Mouse (Mus musculus) midbrain, embryonic 11.5 days (tissue): Measurements from ENCODE around the gene Dtx3l. TPM values are rescaled to one million over a fixed set of nuclear protein-coding genes. Genes with fewer than 3 reads are reported as not detected.
"Not testable (repeated sequence)": the region's sequence is repeated elsewhere in the genome, so short reads cannot be mapped to it uniquely, and the experiment has no call there.

ENCODE experiments used
- ATAC-seq: fragments of 200-750 bp; cut with Nextera tagmentation; 2 replicates; pipeline ENCODE4 v1.8.0; 2017; ENCODE audit warnings: moderate TSS enrichment, moderate library complexity; ENCODE audit not compliant: low FRiP score
- DNase-seq: peaks from one replicate; pipeline ENCODE4 v3.0.0; 2015; ENCODE audit warnings: low spot score; ENCODE audit errors: missing footprints
- H3K27ac ChIP-seq: fragments of 300-500 bp; sonication (generic); 2 replicates; pipeline ENCODE4 v1.5.1; 2014; ENCODE audit warnings: low read depth, low read length
- H3K27me3 ChIP-seq: fragments of 300-500 bp; sonication (generic); 2 replicates; pipeline ENCODE4 v1.6.1; 2014; ENCODE audit warnings: mild to moderate bottlenecking, low read length, moderate library complexity, mixed read lengths; ENCODE audit not compliant: control insufficient read depth, insufficient read depth
- H3K36me3 ChIP-seq: fragments of 300-500 bp; sonication (generic); 2 replicates; pipeline ENCODE4 v1.6.1; 2014; ENCODE audit warnings: mild to moderate bottlenecking, low read length, moderate library complexity, mixed read lengths; ENCODE audit not compliant: control insufficient read depth, insufficient read depth
- H3K4me1 ChIP-seq: fragments of 300-500 bp; sonication (generic); 2 replicates; pipeline ENCODE4 v1.6.1; 2014; ENCODE audit warnings: low read length; ENCODE audit not compliant: control insufficient read depth, insufficient read depth
- H3K4me2 ChIP-seq: fragments of 300-500 bp; sonication (generic); 2 replicates; pipeline ENCODE4 v1.6.1; 2014; ENCODE audit warnings: mild to moderate bottlenecking, moderate library complexity
- H3K4me3 ChIP-seq: fragments of 300-500 bp; sonication (generic); 2 replicates; pipeline ENCODE4 v1.5.1; 2014; ENCODE audit warnings: low read depth, low read length
- H3K9ac ChIP-seq: fragments of 300-500 bp; sonication (generic); 2 replicates; pipeline ENCODE4 v1.6.1; 2014; ENCODE audit warnings: low read length
- H3K9me3 ChIP-seq: fragments of 300-500 bp; sonication (generic); 2 replicates; pipeline ENCODE4 v1.6.1; 2016; ENCODE audit warnings: low read length; ENCODE audit not compliant: control insufficient read depth
- WGBS: fragments of 180-500 bp; shearing (Covaris S2); extraction: QIAGEN DNeasy Blood & Tissue Kit; methylation state at CpG from one replicate; pipeline ENCODE4 v1.1.7; 2014; 5-methylcytosine and 5-hydroxymethylcytosine counted together
- polyA plus RNA-seq: library from polyadenylated mRNA; unstranded; fragments of >200 nt; fragmentation: Nextera tagmentation; extraction: Ambion mirVana; gene quantifications from 2 replicates; pipeline ENCODE4 v1.2.1, GENCODE M21; 2014

Dtx3l gene
- 2.8 and 3.1 TPM in 2 replicates for polyA plus RNA-seq

GRCm38 (mm10) chr16:35938211-35939151, at the start of gene Dtx3l, which contains the start of gene Parp9:
Gene Dtx3l (minus strand): TSS chr16:35939151.
Gene Parp9 (plus strand): TSS chr16:35938470.
- H3K9me3 ChIP-seq = no peaks in the 10 kb centered on the region
- ATAC-seq (peak; percentile 59), DNase-seq (peak; percentile 94)
- no peak within 1 kb of the TSS for H3K27ac ChIP-seq
- peaks cover 6% of the 10 kb centered on the region; the same call in 1 of the 2 replicates for H3K27me3 ChIP-seq
- H3K4me3 ChIP-seq = peak within 1 kb of the TSS; percentile 44
- H3K9ac ChIP-seq = peak within 1 kb of the TSS; percentile 61
- H3K4me2 ChIP-seq = peak within 1 kb of the TSS; percentile 78
- WGBS = 2% methylated on average over 52 of the region's 52 CpGs
- H3K4me1 ChIP-seq = peaks cover 3% of the 10 kb centered on the region; the same call in 1 of the 2 replicates
- no peaks in the 10 kb centered on the region for H3K36me3 ChIP-seq

GRCm38 (mm10) chr16:35987930-35988329, 49.0 kb upstream of the Dtx3l start:
- Histone ChIP-seq H3K9me3 (no peaks in the 10 kb centered on the region), H3K9ac (no peak overlapping the region), H3K27ac (no peak overlapping the region), H3K36me3 (no peaks in the 10 kb centered on the region), H3K4me3 (no peak overlapping the region), H3K4me2 (no peak overlapping the region), H3K4me1 (no peaks in the 10 kb centered on the region), H3K27me3 (no peaks in the 10 kb centered on the region)
- WGBS = 100% methylated on average over 1 of the region's 1 CpGs
- ATAC-seq = no peak
- no peak for DNase-seq

GRCm38 (mm10) chr16:35984471-35984870, 45.5 kb upstream of the Dtx3l start:
- ATAC-seq (no peak), DNase-seq (no peak)
- H3K36me3 ChIP-seq = no peaks in the 10 kb centered on the region
- WGBS = 65% methylated on average over 3 of the region's 3 CpGs
- H3K9ac ChIP-seq = peak overlapping the region; percentile 94; the same call in 1 of the 2 replicates
- H3K4me3 ChIP-seq = peak overlapping the region; percentile 92
- H3K4me1 ChIP-seq = no peaks in the 10 kb centered on the region
- H3K27me3 ChIP-seq = peaks cover 2% of the 10 kb centered on the region
- peak overlapping the region; percentile 68 for H3K4me2 ChIP-seq
- no peak overlapping the region for H3K27ac ChIP-seq
- H3K9me3 ChIP-seq = no peaks in the 10 kb centered on the region

GRCm38 (mm10) chr16:35983517-35984101, 44.7 kb upstream of the Dtx3l start:
- Histone ChIP-seq H3K4me2 (peak overlapping the region; percentile 68), H3K27ac (peak overlapping the region; percentile 98), H3K4me1 (no peaks in the 10 kb centered on the region), H3K9ac (peak overlapping the region; percentile 94), H3K9me3 (no peaks in the 10 kb centered on the region), H3K4me3 (peak overlapping the region; percentile 92), H3K36me3 (no peaks in the 10 kb centered on the region), H3K27me3 (peaks cover 2% of the 10 kb centered on the region)
- WGBS = under 1% methylated on average over 56 of the region's 86 CpGs
- DNase-seq (peak; percentile 95), ATAC-seq (peak; percentile 77; the same call in 1 of the 2 replicates)

GRCm38 (mm10) chr16:35982902-35983516, 44.1 kb upstream of the Dtx3l start:
- peaks cover 2% of the 10 kb centered on the region for H3K27me3 ChIP-seq
- peak overlapping the region; percentile 92 for H3K4me3 ChIP-seq
- H3K4me1 ChIP-seq = no peaks in the 10 kb centered on the region
- DNase-seq (peak; percentile 99), ATAC-seq (peak; percentile 94)
- H3K9me3 ChIP-seq = no peaks in the 10 kb centered on the region
- H3K36me3 ChIP-seq = no peaks in the 10 kb centered on the region
- WGBS = under 1% methylated on average over 50 of the region's 54 CpGs
- H3K4me2 ChIP-seq = peak overlapping the region; percentile 68
- peak overlapping the region; percentile 98 for H3K27ac ChIP-seq
- H3K9ac ChIP-seq = peak overlapping the region; percentile 94

- WGBS = 6% methylated on average over 15 of the region's 15 CpGs
- Histone ChIP-seq H3K4me2 (peak overlapping the region; percentile 68), H3K27ac (no peak overlapping the region), H3K9me3 (no peaks in the 10 kb centered on the region), H3K36me3 (no peaks in the 10 kb centered on the region), H3K4me3 (peak overlapping the region; percentile 92), H3K4me1 (no peaks in the 10 kb centered on the region), H3K27me3 (peaks cover 2% of the 10 kb centered on the region), H3K9ac (peak overlapping the region; percentile 94)
- DNase-seq (peak; percentile 90), ATAC-seq (peak; percentile 7; the same call in 1 of the 2 replicates)
Observed at GRCm38 (mm10) chr16:35982506-35982901, 43.6 kb upstream of the Dtx3l start.

- no peak overlapping the region for H3K4me2 ChIP-seq
- peak; percentile 74 for ATAC-seq
- H3K36me3 ChIP-seq = no peaks in the 10 kb centered on the region
- 52% methylated on average over 19 of the region's 19 CpGs for WGBS
- no peaks in the 10 kb centered on the region for H3K9me3 ChIP-seq
- peak; percentile 100 for DNase-seq
- H3K4me1 ChIP-seq = no peaks in the 10 kb centered on the region
- H3K9ac ChIP-seq = no peak overlapping the region
- H3K27me3 ChIP-seq = peaks cover 2% of the 10 kb centered on the region
- no peak overlapping the region for H3K4me3 ChIP-seq
- H3K27ac ChIP-seq = no peak overlapping the region
Observed at GRCm38 (mm10) chr16:35981363-35981821, 42.4 kb upstream of the Dtx3l start.

- not testable (repeated sequence) for H3K4me3 ChIP-seq, H3K27me3 ChIP-seq, H3K27ac ChIP-seq, H3K9ac ChIP-seq, H3K36me3 ChIP-seq, DNase-seq, H3K9me3 ChIP-seq, H3K4me1 ChIP-seq, H3K4me2 ChIP-seq, ATAC-seq
- 89% methylated on average over 1 of the region's 1 CpGs for WGBS
Observed at GRCm38 (mm10) chr16:35978450-35978849, 39.5 kb upstream of the Dtx3l start, which contains the start of gene Kpna1. Gene Kpna1 (plus strand): TSS chr16:35978750.
